Mouse (Mus musculus) layer of hippocampus, adult 9-11 months (tissue): ENCODE measurements at regions not wholly inside any gene's neighbourhood (a gene's known extent, or its start where the extent isn't known, plus 50 kb on each side); places are given as distances from the start of the nearest gene placed in this dataset.
A peak's percentile ranks its signal among the peaks of the same experiment; 100 is the strongest.

Experiments
- DNase-seq: peaks from one replicate; pipeline ENCODE4 v3.0.0; 2022

DNA sequence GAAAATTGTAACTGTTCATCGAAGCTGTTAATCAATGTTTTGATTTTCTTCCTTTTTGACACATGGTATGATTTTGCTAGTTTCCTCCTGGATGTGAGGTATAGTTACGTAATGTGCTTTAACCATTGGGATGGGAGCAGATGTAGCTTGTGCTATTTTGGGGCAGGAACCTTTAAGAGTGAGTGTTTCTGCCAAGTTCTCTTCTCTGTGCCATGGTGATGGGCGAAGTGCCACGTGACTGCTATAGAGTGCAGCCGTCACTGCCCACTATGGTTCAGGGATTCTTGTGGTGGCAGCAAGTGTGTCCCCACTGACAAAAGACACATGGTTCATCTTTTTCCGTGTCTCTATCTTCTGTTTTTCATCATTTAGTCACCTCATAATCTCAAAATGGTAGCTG is 4882.6 kb downstream of the 9330182O14Rik start:
- DNase-seq: peak; percentile 75

DNA sequence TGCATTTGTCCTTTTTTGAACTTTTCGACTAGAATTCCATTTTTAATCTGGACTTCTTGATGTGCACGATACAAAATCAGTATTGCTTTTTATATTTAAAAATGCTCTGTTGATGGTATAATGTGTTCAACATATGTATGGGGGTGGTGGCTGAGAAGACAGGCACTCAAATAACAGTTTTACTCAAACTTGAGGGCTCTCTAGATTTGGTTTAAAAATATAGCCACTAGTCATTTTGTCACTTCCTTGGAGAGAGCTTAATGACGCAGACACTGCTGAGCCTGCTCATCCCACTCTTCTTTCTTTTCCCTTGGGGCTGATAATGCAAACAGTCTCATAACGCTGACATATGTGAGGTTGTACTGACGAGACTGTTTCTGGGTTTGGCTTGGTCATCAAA is 4883.9 kb downstream of the 9330182O14Rik start:
- no peak for DNase-seq

DNA sequence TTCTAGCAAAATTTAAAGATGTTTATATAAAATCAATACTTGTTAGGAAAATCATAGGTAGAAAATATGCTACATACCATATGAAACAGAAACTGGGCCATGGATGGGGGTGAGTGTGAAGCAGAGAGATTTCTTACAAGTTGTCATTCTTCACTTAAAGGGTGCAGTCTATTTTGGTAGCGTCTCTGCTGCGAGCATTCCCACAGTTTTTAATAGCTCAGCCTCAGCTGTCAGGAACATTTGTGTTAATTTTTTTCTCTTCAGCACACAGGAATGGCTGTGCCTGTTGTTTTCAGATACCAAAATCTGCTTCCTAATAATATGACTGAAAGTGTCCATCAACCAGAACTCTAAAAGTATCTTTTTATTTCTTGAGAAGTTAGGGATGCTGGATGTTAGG is 4887.6 kb downstream of the 9330182O14Rik start:
- DNase-seq: peak; percentile 58
